Mouse (Mus musculus) E14TG2a.4 (cell line): ENCODE results near the gene Cacng7.

Experiments used
- CTCF ChIP-seq: conservative IDR thresholded peaks from 2 replicates; pipeline ENCODE4 v1.5.1; 2014; ENCODE audit warnings: low read length
- NANOG ChIP-seq: IDR thresholded peaks from 2 replicates; pipeline ENCODE4 v1.6.1; 2014; ENCODE audit warnings: borderline replicate concordance, low read length, mixed read lengths
- POU5F1 ChIP-seq: IDR thresholded peaks from 2 replicates; pipeline ENCODE4 v1.6.1; 2014; ENCODE audit warnings: low read length, borderline replicate concordance

GRCm38 (mm10) chr7:3397797-3398196 is 65.0 kb downstream of the Cacng7 start:
- TF ChIP-seq CTCF (no peak), POU5F1 (no peak), NANOG (no peak)
